Mouse (Mus musculus) limb, embryonic 11.5 days (tissue): ENCODE measurements at regions not wholly inside any gene's neighbourhood (a gene's known extent, or its start where the extent isn't known, plus 50 kb on each side); places are given as distances from the start of the nearest gene placed in this dataset.

Experiments
- ATAC-seq: fragments of 200-750 bp; cut with Nextera tagmentation; 2 replicates; pipeline ENCODE4 v1.8.0; 2017; ENCODE audit warnings: low read depth; ENCODE audit not compliant: insufficient number of reproducible peaks, low FRiP score, low TSS enrichment
- DNase-seq: peaks from one replicate; pipeline ENCODE4 v3.0.0-alpha.2; 2015; ENCODE audit warnings: low spot score
- H3K27ac ChIP-seq: fragments of 300-500 bp; sonication (generic); replicated peaks from 2 replicates; pipeline ENCODE4 v1.5.1; 2014; ENCODE audit warnings: low read depth, mild to moderate bottlenecking, low read length
- H3K27me3 ChIP-seq: fragments of 300-500 bp; sonication (generic); 2 replicates; pipeline ENCODE4 v1.6.1; 2014; ENCODE audit warnings: mild to moderate bottlenecking, low read length, mixed read lengths; ENCODE audit not compliant: control insufficient read depth, insufficient read depth
- H3K36me3 ChIP-seq: fragments of 300-500 bp; sonication (generic); 2 replicates; pipeline ENCODE4 v1.6.1; 2014; ENCODE audit warnings: mild to moderate bottlenecking, low read length, moderate library complexity, mixed read lengths; ENCODE audit not compliant: control insufficient read depth, insufficient read depth
- H3K4me1 ChIP-seq: fragments of 300-500 bp; sonication (generic); 2 replicates; pipeline ENCODE4 v1.6.1; 2014; ENCODE audit warnings: low read length, mixed read lengths; ENCODE audit not compliant: control insufficient read depth, insufficient read depth
- H3K4me2 ChIP-seq: fragments of 300-500 bp; sonication (generic); 2 replicates; pipeline ENCODE4 v1.6.1; 2014; ENCODE audit warnings: low read depth, mild to moderate bottlenecking, moderate library complexity; ENCODE audit not compliant: severe bottlenecking
- H3K4me3 ChIP-seq: fragments of 300-500 bp; sonication (generic); 2 replicates; pipeline ENCODE4 v1.5.1; 2014; ENCODE audit warnings: low read depth, low read length
- H3K9ac ChIP-seq: fragments of 300-500 bp; sonication (generic); 2 replicates; pipeline ENCODE4 v1.6.1; 2014; ENCODE audit warnings: mild to moderate bottlenecking, low read length
- H3K9me3 ChIP-seq: fragments of 300-500 bp; sonication (generic); 2 replicates; pipeline ENCODE4 v1.6.1; 2016; ENCODE audit warnings: low read length; ENCODE audit not compliant: control insufficient read depth
- WGBS: fragments of 180-500 bp; shearing (Covaris S2); extraction: QIAGEN DNeasy Blood & Tissue Kit; methylation state at CpG from one replicate; pipeline ENCODE4 v1.1.7; 2014; 5-methylcytosine and 5-hydroxymethylcytosine counted together

- 56% methylated on average over 1 of the region's 1 CpGs for WGBS
- Histone ChIP-seq H3K4me2 (no peak overlapping the region), H3K27ac (no peak overlapping the region), H3K4me1 (no peaks in the 10 kb centered on the region; the same call in 1 of the 2 replicates), H3K27me3 (no peaks in the 10 kb centered on the region), H3K36me3 (no peaks in the 10 kb centered on the region), H3K9ac (no peak overlapping the region), H3K9me3 (no peaks in the 10 kb centered on the region), H3K4me3 (no peak overlapping the region)
- DNase-seq: no peak
- ATAC-seq: no peak
Measured at GRCm38 (mm10) chr6:109370286-109370685, 541.8 kb downstream of the Edem1 start.

- ATAC-seq: peak; percentile 68; the same call in 1 of the 2 replicates
- no peaks in the 10 kb centered on the region for H3K36me3 ChIP-seq
- 26% methylated on average over 3 of the region's 3 CpGs for WGBS
- H3K27me3 ChIP-seq: no peaks in the 10 kb centered on the region
- no peak overlapping the region for H3K9ac ChIP-seq
- no peak overlapping the region for H3K4me3 ChIP-seq
- no peaks in the 10 kb centered on the region for H3K9me3 ChIP-seq
- peak; percentile 30 for DNase-seq
- H3K27ac ChIP-seq: no peak overlapping the region
- no peaks in the 10 kb centered on the region; the same call in 1 of the 2 replicates for H3K4me1 ChIP-seq
- H3K4me2 ChIP-seq: no peak overlapping the region
Measured at GRCm38 (mm10) chr6:109371931-109372330, 543.5 kb downstream of the Edem1 start.

GRCm38 (mm10) chr6:109387212-109387611 is 558.8 kb downstream of the Edem1 start:
- DNase-seq (no peak), ATAC-seq (no peak)
- no peaks in the 10 kb centered on the region for H3K4me1 ChIP-seq
- H3K27ac ChIP-seq: no peak overlapping the region
- no peak overlapping the region for H3K4me2 ChIP-seq
- H3K4me3 ChIP-seq: no peak overlapping the region
- H3K36me3 ChIP-seq: no peaks in the 10 kb centered on the region
- no peak overlapping the region for H3K9ac ChIP-seq
- WGBS: 71% methylated on average over 3 of the region's 3 CpGs
- H3K27me3 ChIP-seq: no peaks in the 10 kb centered on the region
- no peaks in the 10 kb centered on the region for H3K9me3 ChIP-seq

DNA sequence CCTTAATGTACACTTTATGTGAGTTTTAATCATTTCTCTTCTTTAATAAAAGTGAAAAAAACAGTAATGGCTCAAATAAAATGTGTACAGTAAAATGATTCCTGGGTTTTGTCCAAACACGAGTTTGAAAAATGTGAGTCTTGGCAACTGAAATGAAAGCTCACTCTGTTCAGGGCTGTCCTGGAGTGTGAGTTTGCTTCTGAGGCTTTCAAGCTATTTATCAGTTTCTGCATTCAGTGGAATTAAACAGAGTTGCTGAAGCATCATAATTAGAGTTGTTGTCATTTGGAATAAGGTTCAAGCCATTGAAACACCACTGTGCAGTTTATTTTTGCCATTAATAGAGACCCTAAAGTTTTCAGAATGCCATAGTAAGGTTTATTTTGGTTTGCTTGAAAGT is 561.3 kb downstream of the Edem1 start:
- DNase-seq (no peak), ATAC-seq (no peak)
- Histone ChIP-seq H3K27ac (no peak overlapping the region), H3K4me3 (no peak overlapping the region), H3K36me3 (no peaks in the 10 kb centered on the region), H3K9me3 (no peaks in the 10 kb centered on the region), H3K4me1 (no peaks in the 10 kb centered on the region), H3K4me2 (no peak overlapping the region), H3K9ac (no peak overlapping the region), H3K27me3 (no peaks in the 10 kb centered on the region)
- WGBS: 67% methylated on average over 1 of the region's 1 CpGs

DNA sequence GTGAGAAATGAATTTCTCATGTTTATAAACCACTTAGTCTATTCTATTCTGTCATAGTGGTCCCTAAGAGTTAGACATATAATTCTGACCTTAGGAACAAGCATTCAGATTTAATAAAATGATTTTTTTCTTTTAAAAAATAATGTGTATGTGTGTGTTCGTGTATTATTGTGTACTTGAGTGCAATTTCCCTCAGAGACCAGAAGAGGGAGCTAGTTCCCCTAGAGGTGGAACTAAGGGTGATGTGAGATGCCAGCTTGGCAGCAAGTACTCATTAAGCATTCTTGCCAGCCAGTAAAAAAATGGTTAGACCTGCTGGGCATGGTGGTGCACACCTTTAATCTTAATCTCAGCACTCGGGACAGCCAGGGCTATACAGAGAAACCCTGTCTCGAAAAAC is 570.2 kb downstream of the Edem1 start:
- Histone ChIP-seq H3K27me3 (no peaks in the 10 kb centered on the region), H3K9me3 (no peaks in the 10 kb centered on the region), H3K4me2 (no peak overlapping the region), H3K36me3 (no peaks in the 10 kb centered on the region), H3K27ac (no peak overlapping the region), H3K9ac (no peak overlapping the region), H3K4me3 (no peak overlapping the region), H3K4me1 (no peaks in the 10 kb centered on the region)
- no peak for ATAC-seq
- WGBS: 72% methylated on average over 3 of the region's 3 CpGs
- no peak for DNase-seq

GRCm38 (mm10) chr6:109419505-109420239 is 591.2 kb downstream of the Edem1 start:
- Histone ChIP-seq H3K36me3 (no peaks in the 10 kb centered on the region), H3K4me2 (no peak overlapping the region), H3K27me3 (no peaks in the 10 kb centered on the region), H3K4me3 (no peak overlapping the region), H3K9me3 (no peaks in the 10 kb centered on the region), H3K27ac (no peak overlapping the region), H3K9ac (no peak overlapping the region), H3K4me1 (no peaks in the 10 kb centered on the region)
- WGBS: 88% methylated on average over 5 of the region's 5 CpGs
- ATAC-seq (no peak), DNase-seq (no peak)

- WGBS: 91% methylated on average over 2 of the region's 2 CpGs
- Histone ChIP-seq H3K4me3 (no peak overlapping the region), H3K4me2 (no peak overlapping the region), H3K36me3 (no peaks in the 10 kb centered on the region), H3K9me3 (no peaks in the 10 kb centered on the region), H3K4me1 (no peaks in the 10 kb centered on the region), H3K27ac (no peak overlapping the region), H3K27me3 (no peaks in the 10 kb centered on the region), H3K9ac (no peak overlapping the region)
- DNase-seq: no peak
- no peak for ATAC-seq
Measured at GRCm38 (mm10) chr6:109433596-109433995, 605.2 kb downstream of the Edem1 start.
